Mouse (Mus musculus) testis, adult 2 months (tissue): ENCODE data around the gene Polrmt.

ENCODE experiments used
- CTCF ChIP-seq: fragments of 200-500 bp; IDR thresholded peaks from 2 replicates; pipeline ENCODE4 v1.5.1; 2012; ENCODE audit warnings: low read depth, mild to moderate bottlenecking, inconsistent platforms, low read length, moderate library complexity; ENCODE audit not compliant: control insufficient read depth, insufficient read depth, insufficient replicate concordance
- POLR2A ChIP-seq: fragments of 200-500 bp; IDR thresholded peaks from 2 replicates; pipeline ENCODE4 v1.6.1; 2012; ENCODE audit warnings: low read depth, mild to moderate bottlenecking, inconsistent platforms, low read length, moderate library complexity; ENCODE audit not compliant: control insufficient read depth

DNA sequence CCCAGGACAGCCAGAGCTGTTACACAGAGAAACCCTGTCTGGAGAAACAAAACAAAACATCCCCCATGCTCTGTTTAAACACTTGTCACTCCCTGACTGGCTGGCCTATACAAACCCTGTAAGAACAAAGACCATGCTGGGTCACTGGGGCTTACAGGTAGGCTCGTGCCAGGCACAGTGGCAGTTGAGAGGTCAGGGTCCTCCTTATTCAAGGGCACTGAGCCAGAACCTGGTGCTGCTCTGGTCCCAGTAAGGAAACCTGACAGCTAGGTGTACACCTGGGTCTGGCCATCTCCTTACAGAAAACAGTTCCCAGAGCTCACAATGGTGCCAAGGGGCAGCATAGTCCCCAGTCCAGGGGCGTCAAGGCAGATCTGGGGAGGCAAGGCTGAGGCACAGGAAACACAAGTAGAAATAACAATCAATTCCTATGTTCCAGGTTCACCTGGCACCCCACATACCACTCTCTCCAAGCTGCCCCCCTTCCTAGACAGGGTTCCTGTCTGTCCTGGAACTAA, 18.9 kb upstream of the Polrmt start:
- no peak for TF ChIP-seq CTCF
- TF ChIP-seq POLR2A = no peak
